Mouse (Mus musculus) midbrain, embryonic 13.5 days (tissue): ENCODE measurements around the gene Kit. TPM values are rescaled to one million over a fixed set of nuclear protein-coding genes. Genes with fewer than 3 reads are reported as not detected.

Source experiments
- ATAC-seq: fragments of 200-750 bp; cut with Nextera tagmentation; 2 replicates; pipeline ENCODE4 v1.8.0; 2017; ENCODE audit warnings: mild to moderate bottlenecking, moderate TSS enrichment, moderate library complexity
- H3K27ac ChIP-seq: fragments of 300-500 bp; sonication (generic); 2 replicates; pipeline ENCODE4 v1.5.1; 2015; ENCODE audit warnings: inconsistent platforms, mild to moderate bottlenecking, moderate library complexity
- H3K27me3 ChIP-seq: fragments of 300-500 bp; sonication (generic); 2 replicates; pipeline ENCODE4 v1.6.1; 2015; ENCODE audit warnings: mild to moderate bottlenecking, inconsistent platforms
- H3K36me3 ChIP-seq: fragments of 300-500 bp; sonication (generic); 2 replicates; pipeline ENCODE4 v1.6.1; 2015; ENCODE audit warnings: mild to moderate bottlenecking, inconsistent platforms
- H3K4me1 ChIP-seq: fragments of 300-500 bp; sonication (generic); replicated peaks from 2 replicates; pipeline ENCODE4 v1.6.1; 2015; ENCODE audit warnings: inconsistent platforms
- H3K4me2 ChIP-seq: fragments of 300-500 bp; sonication (generic); replicated peaks from 2 replicates; pipeline ENCODE4 v1.6.1; 2015; ENCODE audit warnings: moderate library complexity, mild to moderate bottlenecking, inconsistent platforms
- H3K4me3 ChIP-seq: fragments of 300-500 bp; sonication (generic); replicated peaks from 2 replicates; pipeline ENCODE4 v1.5.1; 2015; ENCODE audit warnings: mild to moderate bottlenecking, inconsistent platforms
- H3K9ac ChIP-seq: fragments of 300-500 bp; sonication (generic); replicated peaks from 2 replicates; pipeline ENCODE4 v1.6.1; 2015; ENCODE audit warnings: mild to moderate bottlenecking, inconsistent platforms
- H3K9me3 ChIP-seq: fragments of 300-500 bp; sonication (generic); 2 replicates; pipeline ENCODE4 v1.6.1; 2016; ENCODE audit warnings: mild to moderate bottlenecking, inconsistent platforms
- WGBS: fragments of 180-500 bp; shearing (Covaris S2); methylation state at CpG from one replicate; pipeline ENCODE4 v1.1.7; 2015; 5-methylcytosine and 5-hydroxymethylcytosine counted together
- polyA plus RNA-seq: library from polyadenylated mRNA; unstranded; fragments of >200 nt; fragmentation: Nextera tagmentation; extraction: Ambion mirVana; gene quantifications from 2 replicates; pipeline ENCODE4 v1.2.1, GENCODE M21; 2015

Gene Kit
- polyA plus RNA-seq, 1 experiment from 2014 or later: 30.7 TPM

DNA sequence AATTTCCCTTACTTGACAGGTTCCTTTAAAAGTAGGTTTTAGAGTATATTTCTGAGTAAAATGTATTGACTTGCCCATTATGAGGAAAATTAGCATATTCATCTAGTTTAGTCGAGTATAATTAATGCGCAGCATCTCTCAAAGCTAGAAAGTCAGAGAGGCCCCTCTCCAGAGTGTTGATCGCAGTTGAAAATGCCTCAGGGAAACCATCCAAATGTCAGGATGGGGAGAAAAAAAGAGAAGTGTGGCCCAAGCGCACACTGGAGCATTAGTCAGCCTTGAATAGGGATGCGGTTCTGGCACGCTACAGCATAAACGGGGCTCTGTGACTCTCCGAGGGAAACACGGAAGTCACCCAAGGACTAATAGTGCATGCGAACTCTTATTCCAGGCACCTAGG is 20.6 kb downstream of the Kit start:
- WGBS: 83% methylated on average over 10 of the region's 10 CpGs
- H3K9me3 ChIP-seq: no peaks in the 10 kb centered on the region
- H3K4me1 ChIP-seq: peaks cover 48% of the 10 kb centered on the region
- H3K4me3 ChIP-seq: no peak overlapping the region
- ATAC-seq: no peak
- no peaks in the 10 kb centered on the region for H3K36me3 ChIP-seq
- no peak overlapping the region for H3K27ac ChIP-seq
- no peak overlapping the region for H3K4me2 ChIP-seq
- no peak overlapping the region for H3K9ac ChIP-seq
- H3K27me3 ChIP-seq: peaks cover 12% of the 10 kb centered on the region; the same call in 1 of the 2 replicates

DNA sequence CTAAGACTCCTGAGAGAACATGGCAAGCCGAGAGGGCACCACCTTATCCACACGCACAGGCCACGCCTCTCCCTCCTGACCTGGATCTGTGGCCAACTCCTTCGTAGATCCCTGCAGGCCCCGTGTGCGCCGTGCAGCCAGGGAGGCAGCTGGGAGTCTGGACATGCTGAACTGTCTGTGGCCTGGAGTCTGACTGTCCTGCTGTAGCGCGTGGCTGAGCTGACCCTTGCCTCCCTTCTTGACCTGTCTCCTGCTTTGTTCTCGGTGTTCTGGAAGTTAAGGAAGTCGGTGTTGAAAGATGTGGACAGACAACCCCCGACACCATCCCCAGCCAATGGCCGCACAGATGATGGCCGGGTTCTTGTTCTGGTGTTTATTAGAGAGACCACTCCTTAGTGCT is 21.5 kb downstream of the Kit start:
- Histone ChIP-seq H3K27me3 (peaks cover 12% of the 10 kb centered on the region; the same call in 1 of the 2 replicates), H3K36me3 (no peaks in the 10 kb centered on the region), H3K9ac (no peak overlapping the region), H3K4me3 (no peak overlapping the region), H3K4me1 (peaks cover 42% of the 10 kb centered on the region), H3K4me2 (no peak overlapping the region), H3K9me3 (no peaks in the 10 kb centered on the region), H3K27ac (no peak overlapping the region)
- ATAC-seq: no peak
- 67% methylated on average over 14 of the region's 14 CpGs for WGBS

DNA sequence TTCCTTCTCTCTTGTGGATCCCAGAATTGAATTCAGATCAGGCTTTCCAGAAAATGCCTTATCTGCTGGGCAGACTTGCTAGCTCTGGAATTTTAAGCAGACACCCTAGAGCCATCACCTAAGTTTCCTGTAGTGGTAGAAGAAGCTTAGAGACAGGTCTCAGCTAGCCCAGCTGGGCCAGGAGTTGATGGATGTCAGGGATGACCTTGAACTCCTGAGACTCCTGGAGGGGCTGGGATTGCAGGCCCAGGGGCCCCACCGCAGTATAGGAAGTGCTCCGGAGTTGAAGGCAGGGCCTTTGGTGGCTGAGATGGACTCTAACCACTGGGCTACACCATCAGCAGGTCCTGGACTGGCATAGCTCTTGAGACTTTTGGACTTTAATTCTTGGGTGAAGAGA is 22.6 kb downstream of the Kit start:
- peaks cover 31% of the 10 kb centered on the region for H3K4me1 ChIP-seq
- H3K9ac ChIP-seq: no peak overlapping the region
- ATAC-seq: no peak
- H3K4me3 ChIP-seq: no peak overlapping the region
- H3K27me3 ChIP-seq: peaks cover 12% of the 10 kb centered on the region; the same call in 1 of the 2 replicates
- no peak overlapping the region for H3K4me2 ChIP-seq
- WGBS: 86% methylated on average over 2 of the region's 2 CpGs
- no peak overlapping the region for H3K27ac ChIP-seq
- H3K36me3 ChIP-seq: no peaks in the 10 kb centered on the region
- no peaks in the 10 kb centered on the region for H3K9me3 ChIP-seq

DNA sequence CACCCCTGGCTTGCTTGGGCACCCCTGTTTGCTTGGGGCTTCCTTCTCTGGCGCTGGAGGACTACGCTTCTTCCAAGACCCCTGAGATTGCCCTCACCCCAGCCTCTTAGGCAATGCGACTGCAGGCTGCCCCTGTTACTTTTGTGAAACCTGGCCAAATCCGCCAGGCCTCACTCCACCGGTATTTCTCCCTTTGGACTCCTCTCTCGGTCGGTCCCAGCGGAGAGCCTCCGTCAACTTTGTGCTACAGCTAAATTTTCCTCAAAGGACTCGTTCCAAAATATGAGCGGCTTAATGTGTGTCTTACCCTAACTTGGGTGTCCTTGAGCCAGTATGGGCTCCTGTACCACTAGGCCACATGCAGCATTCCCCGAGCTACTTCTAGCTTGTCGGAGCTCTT is 23.8 kb downstream of the Kit start:
- H3K27ac ChIP-seq: no peak overlapping the region
- ATAC-seq: no peak
- 0 out of 2 replicates have a peak, but pooled peaks cover 8% of the 10 kb centered on the region for H3K27me3 ChIP-seq
- no peak overlapping the region for H3K4me3 ChIP-seq
- no peaks in the 10 kb centered on the region for H3K9me3 ChIP-seq
- no peaks in the 10 kb centered on the region for H3K36me3 ChIP-seq
- H3K4me1 ChIP-seq: peaks cover 27% of the 10 kb centered on the region
- no peak overlapping the region for H3K4me2 ChIP-seq
- no peak overlapping the region for H3K9ac ChIP-seq
- 94% methylated on average over 13 of the region's 13 CpGs for WGBS

DNA sequence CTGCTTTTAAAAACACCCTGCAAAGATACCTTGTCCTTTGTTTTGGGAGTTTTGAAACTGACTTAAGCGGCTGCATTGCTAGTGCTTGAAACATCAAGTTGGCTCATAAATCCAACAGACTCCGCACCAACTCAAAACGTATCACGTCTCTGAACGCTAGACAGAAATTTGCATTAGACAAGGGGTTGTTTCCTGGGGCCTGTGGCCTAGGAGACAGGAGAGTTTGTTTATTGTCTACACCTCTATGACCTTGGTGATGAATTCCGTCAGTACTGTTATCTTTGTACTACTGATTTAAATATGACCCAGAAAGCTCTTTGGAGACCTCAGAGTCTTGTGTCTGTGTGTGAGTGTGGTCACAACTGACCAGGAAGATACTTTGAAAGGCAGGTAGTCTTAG is 25.3 kb downstream of the Kit start:
- H3K27me3 ChIP-seq: no peaks in the 10 kb centered on the region
- no peak overlapping the region for H3K4me2 ChIP-seq
- peaks cover 26% of the 10 kb centered on the region for H3K4me1 ChIP-seq
- no peak overlapping the region for H3K4me3 ChIP-seq
- no peak overlapping the region for H3K27ac ChIP-seq
- H3K36me3 ChIP-seq: no peaks in the 10 kb centered on the region
- 71% methylated on average over 6 of the region's 6 CpGs for WGBS
- ATAC-seq: no peak
- no peak overlapping the region for H3K9ac ChIP-seq
- no peaks in the 10 kb centered on the region for H3K9me3 ChIP-seq

DNA sequence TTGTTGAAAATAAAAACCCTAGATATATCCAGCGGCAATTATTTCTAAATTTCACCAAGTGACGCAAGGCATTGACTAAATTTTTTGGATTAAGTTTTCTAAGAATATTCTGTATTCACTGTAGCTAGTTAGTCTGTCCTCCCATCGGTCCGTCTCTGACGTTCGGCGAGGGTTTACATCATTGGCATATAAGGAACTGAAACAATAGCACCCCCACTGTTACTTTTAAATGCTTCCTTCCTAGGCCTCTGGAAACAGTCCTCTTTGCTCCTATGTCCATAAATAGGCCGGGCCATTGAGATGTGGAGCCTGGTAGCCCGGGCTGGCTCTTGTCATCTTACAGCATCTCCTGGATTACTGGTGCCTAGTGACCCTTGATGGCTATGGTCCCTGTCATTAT is 29.5 kb downstream of the Kit start:
- no peak overlapping the region for H3K9ac ChIP-seq
- WGBS: 55% methylated on average over 9 of the region's 9 CpGs
- 0 out of 2 replicates have a peak, but pooled peaks cover 2% of the 10 kb centered on the region for H3K36me3 ChIP-seq
- no peak overlapping the region for H3K4me3 ChIP-seq
- no peaks in the 10 kb centered on the region for H3K9me3 ChIP-seq
- no peak overlapping the region for H3K4me2 ChIP-seq
- no peak for ATAC-seq
- H3K27ac ChIP-seq: no peak overlapping the region
- H3K4me1 ChIP-seq: 0 out of 2 replicates have a peak, but pooled peaks cover 21% of the 10 kb centered on the region
- no peaks in the 10 kb centered on the region for H3K27me3 ChIP-seq

DNA sequence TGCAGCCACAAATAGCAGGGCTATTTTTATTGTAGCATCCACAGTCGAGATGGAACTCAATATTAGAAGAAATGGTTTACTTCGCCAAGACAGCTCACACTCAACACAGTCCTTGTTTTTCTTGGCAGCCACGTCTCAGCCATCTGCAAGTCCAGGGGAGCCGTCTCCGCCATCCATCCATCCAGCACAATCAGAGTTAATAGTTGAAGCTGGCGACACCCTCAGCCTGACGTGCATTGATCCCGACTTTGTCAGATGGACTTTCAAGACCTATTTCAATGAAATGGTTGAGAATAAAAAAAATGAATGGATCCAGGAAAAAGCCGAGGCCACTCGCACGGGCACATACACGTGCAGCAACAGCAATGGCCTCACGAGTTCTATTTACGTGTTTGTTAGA is 32.2 kb downstream of the Kit start:
- no peak for ATAC-seq
- H3K27me3 ChIP-seq: no peaks in the 10 kb centered on the region
- H3K4me2 ChIP-seq: no peak overlapping the region
- H3K27ac ChIP-seq: 0 out of 2 replicates have a peak overlapping the region, but pooled peaks have one; percentile 22
- peaks cover 23% of the 10 kb centered on the region; the same call in 1 of the 2 replicates for H3K4me1 ChIP-seq
- no peaks in the 10 kb centered on the region for H3K9me3 ChIP-seq
- no peak overlapping the region for H3K4me3 ChIP-seq
- WGBS: 80% methylated on average over 14 of the region's 14 CpGs
- H3K9ac ChIP-seq: no peak overlapping the region
- 0 out of 2 replicates have a peak, but pooled peaks cover 5% of the 10 kb centered on the region for H3K36me3 ChIP-seq

DNA sequence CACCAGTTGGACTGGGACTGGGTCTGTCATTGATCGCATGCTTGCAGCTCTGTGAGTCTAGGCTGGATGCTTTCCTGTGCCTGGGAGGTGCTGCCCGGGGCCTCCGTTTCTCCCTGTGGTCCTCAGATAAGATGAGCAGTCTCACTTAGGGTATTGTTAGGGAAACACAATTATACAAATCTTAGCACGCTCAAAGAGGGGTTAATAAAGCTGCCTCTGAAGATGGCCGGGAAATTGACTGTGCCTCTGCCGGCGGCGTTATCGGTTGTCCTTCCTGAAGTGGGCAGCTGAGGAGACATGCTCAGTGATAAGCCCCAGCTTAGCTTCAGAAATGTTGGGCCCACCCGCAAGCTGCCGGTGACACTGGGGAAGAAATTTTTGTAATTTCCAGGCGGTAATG is 33.3 kb downstream of the Kit start:
- Histone ChIP-seq H3K9ac (no peak overlapping the region), H3K4me2 (no peak overlapping the region), H3K27ac (peak overlapping the region; percentile 28; the same call in 1 of the 2 replicates), H3K36me3 (0 out of 2 replicates have a peak, but pooled peaks cover 5% of the 10 kb centered on the region), H3K4me3 (no peak overlapping the region), H3K4me1 (peaks cover 30% of the 10 kb centered on the region; the same call in 1 of the 2 replicates), H3K9me3 (no peaks in the 10 kb centered on the region), H3K27me3 (no peaks in the 10 kb centered on the region)
- no peak for ATAC-seq
- WGBS: 71% methylated on average over 12 of the region's 12 CpGs

DNA sequence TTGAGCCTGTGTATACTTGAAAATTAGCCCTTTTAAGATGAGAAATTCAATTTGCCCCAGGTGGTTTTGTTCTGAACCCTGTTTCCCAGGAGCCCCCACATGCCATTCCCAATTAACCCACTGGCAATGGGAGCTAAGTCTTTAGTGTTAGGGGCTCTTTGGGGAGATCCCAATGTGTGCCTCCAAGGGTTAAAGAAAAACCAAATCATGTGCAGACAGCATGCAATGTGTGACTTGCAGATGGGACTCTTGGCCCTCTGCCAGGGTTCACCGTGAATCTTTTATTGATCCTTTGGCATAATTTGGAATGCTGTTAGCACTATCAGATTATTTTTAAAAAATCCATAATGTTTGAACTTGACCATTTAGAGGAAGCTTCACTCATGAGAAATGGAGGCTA is 37.7 kb downstream of the Kit start:
- 23% methylated on average over 1 of the region's 1 CpGs for WGBS
- 0 out of 2 replicates have a peak overlapping the region, but pooled peaks have one; percentile 35 for H3K27ac ChIP-seq
- ATAC-seq: no peak

DNA sequence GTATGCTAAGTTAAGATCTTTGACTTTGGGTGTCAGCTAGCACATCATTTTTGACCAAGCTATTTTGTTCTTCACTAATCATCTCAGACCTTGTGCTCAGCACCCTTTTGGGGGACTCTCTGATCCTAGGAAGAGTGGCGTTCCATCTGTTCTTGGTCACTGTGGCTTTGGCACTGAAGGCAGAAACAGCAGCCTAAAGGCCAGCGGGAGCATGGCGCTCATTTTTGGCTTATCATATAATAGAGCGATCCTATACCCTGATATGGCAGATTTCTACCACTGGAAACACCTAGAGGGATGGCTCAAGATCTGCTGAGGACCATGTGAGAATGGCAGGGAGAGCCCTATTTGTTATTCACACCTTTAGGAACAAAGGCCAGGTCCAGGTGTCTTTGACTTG is 38.2 kb downstream of the Kit start:
- no peak overlapping the region for H3K4me2 ChIP-seq
- no peaks in the 10 kb centered on the region for H3K9me3 ChIP-seq
- no peak overlapping the region for H3K9ac ChIP-seq
- H3K4me1 ChIP-seq: peaks cover 14% of the 10 kb centered on the region; the same call in 1 of the 2 replicates
- H3K27ac ChIP-seq: 0 out of 2 replicates have a peak overlapping the region, but pooled peaks have one; percentile 35
- no peak for ATAC-seq
- H3K36me3 ChIP-seq: 0 out of 2 replicates have a peak, but pooled peaks cover 8% of the 10 kb centered on the region
- 94% methylated on average over 4 of the region's 4 CpGs for WGBS
- no peaks in the 10 kb centered on the region for H3K27me3 ChIP-seq
- H3K4me3 ChIP-seq: no peak overlapping the region

More for the DNA sequence above, 37.7 kb downstream of the Kit start:
- H3K4me2 ChIP-seq: no peak overlapping the region
- no peaks in the 10 kb centered on the region for H3K9me3 ChIP-seq
- no peak overlapping the region for H3K4me3 ChIP-seq
- no peak overlapping the region for H3K9ac ChIP-seq
- H3K27me3 ChIP-seq: no peaks in the 10 kb centered on the region
- 0 out of 2 replicates have a peak, but pooled peaks cover 8% of the 10 kb centered on the region for H3K36me3 ChIP-seq
- peaks cover 19% of the 10 kb centered on the region; the same call in 1 of the 2 replicates for H3K4me1 ChIP-seq

DNA sequence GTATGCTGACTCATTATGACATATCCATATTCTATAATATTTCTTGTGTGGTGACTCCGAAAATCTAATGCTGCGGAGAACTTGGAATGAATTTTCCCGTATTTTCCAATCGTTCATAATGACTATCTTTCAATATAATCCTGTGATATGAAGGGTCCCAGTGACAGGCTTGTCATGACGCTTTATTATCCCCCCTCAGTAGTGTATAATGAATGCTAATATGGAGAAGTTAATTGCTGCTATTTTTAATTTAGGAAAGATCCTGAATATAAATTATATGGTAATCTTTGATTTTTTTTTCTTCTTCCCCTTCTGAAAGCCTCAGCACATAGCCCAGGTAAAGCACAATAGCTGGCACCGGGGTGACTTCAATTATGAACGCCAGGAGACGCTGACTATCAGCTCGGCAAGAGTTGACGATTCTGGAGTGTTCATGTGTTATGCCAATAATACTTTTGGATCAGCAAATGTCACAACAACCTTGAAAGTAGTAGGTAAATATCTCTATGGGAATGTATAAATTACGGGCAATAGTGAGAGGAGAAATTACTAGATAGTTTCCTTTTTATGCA is 40.4 kb downstream of the Kit start:
- Histone ChIP-seq H3K4me1 (peaks cover 10% of the 10 kb centered on the region; the same call in 1 of the 2 replicates), H3K4me2 (no peak overlapping the region), H3K27ac (no peak overlapping the region), H3K4me3 (no peak overlapping the region), H3K9ac (no peak overlapping the region), H3K36me3 (0 out of 2 replicates have a peak, but pooled peaks cover 3% of the 10 kb centered on the region), H3K27me3 (no peaks in the 10 kb centered on the region), H3K9me3 (no peaks in the 10 kb centered on the region)
- 85% methylated on average over 11 of the region's 11 CpGs for whole genome bisulfite sequencing
- ATAC-seq: no peak

DNA sequence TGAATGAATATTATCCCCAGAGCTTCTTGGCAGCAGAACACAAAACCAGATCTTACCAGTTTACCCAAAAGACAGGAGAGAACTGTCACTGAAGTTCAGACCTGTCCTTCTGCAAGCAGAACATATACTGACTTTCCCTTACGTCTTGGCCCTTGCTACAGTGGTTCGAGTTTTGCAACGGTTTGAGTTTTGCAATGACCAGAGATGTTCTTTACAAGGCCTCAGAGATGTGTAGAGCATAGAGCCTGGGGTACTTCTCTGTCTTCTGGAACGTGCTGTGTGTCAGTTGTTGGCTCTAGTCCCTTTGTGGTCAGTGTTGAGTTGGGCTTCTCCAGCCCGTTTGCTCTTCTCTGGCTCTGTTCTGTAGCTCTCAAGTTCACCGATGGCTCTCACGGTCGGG is 40.9 kb downstream of the Kit start:
- Histone ChIP-seq H3K36me3 (peaks cover 5% of the 10 kb centered on the region; the same call in 1 of the 2 replicates), H3K27me3 (no peaks in the 10 kb centered on the region), H3K4me1 (peaks cover 10% of the 10 kb centered on the region; the same call in 1 of the 2 replicates), H3K4me2 (no peak overlapping the region), H3K27ac (peak overlapping the region; percentile 25; the same call in 1 of the 2 replicates), H3K9me3 (no peaks in the 10 kb centered on the region), H3K9ac (no peak overlapping the region), H3K4me3 (no peak overlapping the region)
- 93% methylated on average over 8 of the region's 8 CpGs for WGBS
- no peak for ATAC-seq
